Mouse (Mus musculus): ENCODE measurements around the gene Skint4. TPM values are rescaled to one million over a fixed set of nuclear protein-coding genes. Genes with fewer than 3 reads are reported as not detected.

The Skint4 gene
- not detected in 2 replicates for polyA plus RNA-seq (2014; fragmentation: Nextera tagmentation; extraction: Ambion mirVana)

DNA sequence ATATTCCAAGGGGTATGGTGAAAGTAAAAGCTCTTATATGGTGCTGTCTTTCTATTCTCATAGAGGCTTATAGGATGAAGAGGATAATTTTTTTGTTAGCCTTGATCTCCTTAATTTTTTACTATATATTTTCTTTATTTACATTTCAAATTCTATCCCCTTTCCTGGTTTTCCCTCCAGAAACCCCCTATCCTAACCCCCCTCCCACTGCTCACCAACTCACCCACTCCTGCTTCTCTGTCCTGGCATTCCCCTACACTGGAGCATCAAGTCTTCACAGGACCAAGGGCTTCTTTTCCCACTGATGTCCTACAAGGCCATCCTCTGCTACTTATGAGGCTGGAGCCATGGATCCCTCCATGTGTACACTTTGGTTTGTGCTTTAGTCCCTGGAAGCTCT lies at the start of gene Skint4:
TSS of gene Skint4 (plus strand) at position 301 of the 400 bp plus-strand sequence.
- Histone ChIP-seq H3K9ac (ENCODE audit: low read length) (no peak within 1 kb of the TSS), H3K4me3 (ENCODE audit: low read depth, low read length) (no peak within 1 kb of the TSS), H3K27me3 (replicated peaks; ENCODE audit: control insufficient read depth, insufficient read depth, low read length) (no peaks in the 10 kb centered on the region), H3K27ac (ENCODE audit: low read depth) (no peak within 1 kb of the TSS), H3K9me3 (ENCODE audit: control insufficient read depth, low read length) (no peaks in the 10 kb centered on the region), H3K4me1 (replicated peaks; ENCODE audit: control insufficient read depth, insufficient read depth, low read length) (no peaks in the 10 kb centered on the region), H3K4me2 (ENCODE audit: low read length) (no peak within 1 kb of the TSS), H3K36me3 (ENCODE audit: control insufficient read depth, insufficient read depth, low read length) (no peaks in the 10 kb centered on the region)
- DNase-seq (ENCODE audit: low spot score), result no peak
- no peak for ATAC-seq (replicated peaks; ENCODE audit: low FRiP score, low TSS enrichment, low read depth)

Other genes with a start within 250 kb of the Skint4 start
- 0.13 and 0.74 TPM in 2 replicates for gene Slc5a9, start 169.1 kb upstream of the Skint4 start, polyA plus RNA-seq (2014; fragmentation: Nextera tagmentation; extraction: Ambion mirVana)
- gene Skint8, start 152.6 kb upstream of the Skint4 start, polyA plus RNA-seq (2014; fragmentation: Nextera tagmentation; extraction: Ambion mirVana), result not detected in 2 replicates
- not detected in 2 replicates for gene Skint7, start 99.1 kb upstream of the Skint4 start, polyA plus RNA-seq (2014; fragmentation: Nextera tagmentation; extraction: Ambion mirVana)
- gene Skint1, start 65.7 kb upstream of the Skint4 start, polyA plus RNA-seq (2014; fragmentation: Nextera tagmentation; extraction: Ambion mirVana), result not detected in 2 replicates
- not detected in 2 replicates for gene Skint3, start 160.2 kb downstream of the Skint4 start, polyA plus RNA-seq (2014; fragmentation: Nextera tagmentation; extraction: Ambion mirVana)